Mouse (Mus musculus) cerebellum, adult 2 months (tissue): ENCODE results near the gene Tpra1. TPM values are rescaled to one million over a fixed set of nuclear protein-coding genes. Genes with fewer than 3 reads are reported as not detected.

Experiments used
- DNase-seq, 2 experiments: peaks; one replicate each; pipeline ENCODE4 v3.0.0; 2021
- H3K27ac ChIP-seq: fragments of 200-500 bp; 2 replicates; pipeline ENCODE4 v1.5.1; 2012; ENCODE audit warnings: low read length, control low read depth, inconsistent platforms; ENCODE audit not compliant: insufficient read depth
- H3K27me3 ChIP-seq: fragments of 200-500 bp; 2 replicates; pipeline ENCODE4 v1.6.1; 2012; ENCODE audit warnings: inconsistent platforms, mild to moderate bottlenecking, low read length, moderate library complexity; ENCODE audit not compliant: control insufficient read depth, insufficient read depth
- H3K4me1 ChIP-seq: fragments of 200-500 bp; 2 replicates; pipeline ENCODE4 v1.6.1; 2011; ENCODE audit warnings: low read length; ENCODE audit not compliant: control insufficient read depth, insufficient read depth
- H3K4me3 ChIP-seq: fragments of 200-500 bp; replicated peaks from 2 replicates; pipeline ENCODE3; 2011; ENCODE audit warnings: mild to moderate bottlenecking, low read depth, low read length, control low read depth; ENCODE audit not compliant: insufficient read depth
- CTCF ChIP-seq: fragments of 200-500 bp; IDR thresholded peaks from 2 replicates; pipeline ENCODE4 v1.5.1; 2011; ENCODE audit warnings: low read depth, mild to moderate bottlenecking, control low read depth, low read length, moderate library complexity, borderline replicate concordance; ENCODE audit not compliant: insufficient read depth
- POLR2A ChIP-seq: fragments of 200-500 bp; IDR thresholded peaks from 2 replicates; pipeline ENCODE4 v1.6.1; 2011; ENCODE audit warnings: low read length, control low read depth, borderline replicate concordance; ENCODE audit not compliant: insufficient read depth
- WGBS: fragments of 180-500 bp; shearing (Covaris S2); methylation state at CpG from one replicate; pipeline ENCODE4 v1.1.7; 2018; 5-methylcytosine and 5-hydroxymethylcytosine counted together
- polyA plus RNA-seq: library from polyadenylated mRNA; depleted of rRNA; stranded (reverse); fragments of >200 nt; gene quantifications from 2 replicates; pipeline ENCODE4 v1.2.3, GENCODE M21; 2012

Tpra1 gene
- polyA plus RNA-seq, 1 experiment = 206 TPM

DNA sequence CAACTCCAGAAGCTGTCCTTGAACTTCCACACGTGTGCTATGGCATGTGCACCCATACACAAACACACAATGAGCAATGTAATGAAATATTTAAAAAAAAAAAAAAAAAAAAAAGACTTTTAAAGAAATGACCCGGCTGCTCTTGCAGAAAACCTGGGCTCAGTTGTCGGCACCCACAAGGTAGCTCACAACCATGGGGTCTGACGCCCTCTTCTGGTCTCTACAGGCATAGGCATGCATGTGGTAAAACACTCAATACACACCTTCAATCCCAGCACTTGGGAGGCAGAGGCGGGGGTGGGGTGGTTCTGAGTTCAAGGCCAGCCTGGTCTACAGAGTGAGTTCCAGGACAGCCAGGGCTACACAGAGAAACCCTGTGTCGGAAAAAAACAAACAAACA lies 6.1 kb upstream of the Tpra1 start:
- Histone ChIP-seq H3K4me1 (peaks cover 7% of the 10 kb centered on the region; the same call in 1 of the 2 replicates), H3K27me3 (no peaks in the 10 kb centered on the region), H3K4me3 (no peak overlapping the region), H3K27ac (no peak overlapping the region)
- TF ChIP-seq CTCF (peak; percentile 31; the same call in 1 of the 2 replicates), POLR2A (no peak)
- DNase-seq = no peak
- WGBS = 83% methylated on average over 6 of the region's 6 CpGs

GRCm38 (mm10) chr6:88897246-88897645 lies 4.8 kb upstream of the Tpra1 start:
- TF ChIP-seq POLR2A (no peak), CTCF (no peak)
- H3K4me3 ChIP-seq = no peak overlapping the region
- DNase-seq = no peak
- WGBS = 59% methylated on average over 7 of the region's 7 CpGs
- no peaks in the 10 kb centered on the region for H3K27me3 ChIP-seq
- H3K27ac ChIP-seq = no peak overlapping the region
- peaks cover 12% of the 10 kb centered on the region for H3K4me1 ChIP-seq

DNA sequence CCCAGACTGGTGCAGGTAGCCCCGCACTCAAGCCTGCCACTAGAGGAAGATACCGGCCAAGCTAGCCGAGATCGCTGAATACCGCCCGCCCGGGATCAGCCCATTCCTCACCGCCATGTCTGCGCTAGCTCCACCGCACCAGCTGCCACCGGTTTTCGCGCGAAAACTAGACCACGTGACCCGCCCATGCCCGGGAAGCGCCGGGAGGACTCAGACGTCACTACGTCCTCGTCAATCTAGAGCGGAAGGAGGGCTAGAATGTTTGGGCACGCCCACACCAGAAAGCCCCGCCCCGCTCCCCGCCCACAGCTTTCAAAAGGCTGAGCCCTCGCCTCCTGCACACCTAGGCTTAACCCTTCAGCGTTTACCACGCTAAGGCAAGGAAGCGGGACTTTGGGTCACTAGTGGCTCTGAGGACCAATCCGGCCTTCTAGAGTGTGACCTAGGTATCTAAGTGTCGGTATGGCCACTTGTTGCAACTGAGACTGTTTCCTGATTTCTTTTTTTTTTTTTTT lies 3.5 kb upstream of the Tpra1 start, which contains the start of gene Mcm2:
Gene Mcm2, minus strand, starts transcription at position 247 of the 515 bp plus-strand sequence.
- under 1% methylated on average over 33 of the region's 33 CpGs for WGBS
- H3K27ac ChIP-seq = no peak within 1 kb of the TSS
- no peak for TF ChIP-seq CTCF
- TF ChIP-seq POLR2A = no peak

DNA sequence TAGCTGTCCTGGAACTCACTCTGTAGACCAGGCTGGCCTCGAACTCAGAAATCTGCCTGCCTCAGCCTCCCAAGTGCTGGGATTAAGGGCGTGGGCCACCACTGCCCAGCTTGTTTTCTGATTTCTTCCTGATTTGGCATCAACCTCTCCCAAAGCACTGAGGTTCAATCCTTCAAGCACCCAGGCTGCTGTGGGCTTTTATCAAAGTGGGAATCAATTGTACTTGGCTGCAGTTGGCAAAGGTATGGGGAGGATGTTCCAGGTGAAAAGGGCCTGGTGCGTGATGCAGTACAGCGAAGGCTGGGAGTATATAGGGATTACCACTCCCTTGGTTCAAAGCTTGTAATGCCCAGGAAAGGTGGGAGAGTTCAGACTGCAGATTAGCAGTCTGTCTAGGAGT lies 3.0 kb upstream of the Tpra1 start:
- 65% methylated on average over 4 of the region's 4 CpGs for WGBS
- TF ChIP-seq POLR2A (no peak), CTCF (no peak)
- DNase-seq = no peak
- Histone ChIP-seq H3K4me1 (peaks cover 15% of the 10 kb centered on the region), H3K27me3 (no peaks in the 10 kb centered on the region), H3K4me3 (no peak overlapping the region), H3K27ac (no peak overlapping the region)

More for the DNA sequence above, 3.5 kb upstream of the Tpra1 start, which contains the start of gene Mcm2:
- Histone ChIP-seq H3K4me3 (peak within 1 kb of the TSS; percentile 69), H3K4me1 (peaks cover 11% of the 10 kb centered on the region), H3K27me3 (no peaks in the 10 kb centered on the region)
- DNase-seq = peak; percentile 91 to 93

GRCm38 (mm10) chr6:88899628-88900027 lies 2.4 kb upstream of the Tpra1 start:
- TF ChIP-seq CTCF (no peak), POLR2A (no peak)
- Histone ChIP-seq H3K4me3 (no peak overlapping the region), H3K27ac (no peak overlapping the region), H3K27me3 (no peaks in the 10 kb centered on the region), H3K4me1 (peaks cover 20% of the 10 kb centered on the region)
- no peak for DNase-seq
- WGBS = 94% methylated on average over 2 of the region's 2 CpGs

DNA sequence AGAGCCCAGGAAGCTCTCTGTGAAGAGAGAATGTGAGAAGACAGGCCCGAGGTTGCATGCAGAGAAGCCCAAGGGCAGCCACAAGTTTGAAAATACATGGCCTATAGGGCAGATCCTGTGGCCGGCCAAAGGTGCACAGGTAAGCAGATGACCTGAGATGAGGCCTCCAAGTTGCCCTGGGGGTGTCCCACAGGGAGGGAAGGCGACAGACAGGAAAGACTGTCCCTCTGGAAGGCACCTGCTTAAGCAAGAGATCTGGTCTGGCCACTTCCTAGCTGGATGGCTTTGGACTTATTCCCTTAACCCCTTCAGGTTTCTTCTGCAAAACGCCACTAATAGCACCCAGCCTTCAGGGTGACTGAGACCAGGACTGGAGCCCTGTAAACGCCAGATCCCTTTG lies 580 bp upstream of the Tpra1 start:
- H3K27ac ChIP-seq = peak overlapping the region; percentile 43
- H3K4me1 ChIP-seq = peaks cover 37% of the 10 kb centered on the region
- TF ChIP-seq POLR2A (no peak), CTCF (no peak)
- H3K4me3 ChIP-seq = peak overlapping the region; percentile 87
- WGBS = 2% methylated on average over 5 of the region's 5 CpGs
- DNase-seq = peak in 1 of 2 experiments; percentile 63
- H3K27me3 ChIP-seq = no peaks in the 10 kb centered on the region

- WGBS = 74% methylated on average over 5 of the region's 5 CpGs
- DNase-seq = no peak
- TF ChIP-seq CTCF (no peak), POLR2A (no peak)
- Histone ChIP-seq H3K4me3 (peak overlapping the region; percentile 87), H3K27ac (peak overlapping the region; percentile 88; the same call in 1 of the 2 replicates), H3K4me1 (peaks cover 51% of the 10 kb centered on the region), H3K27me3 (no peaks in the 10 kb centered on the region)
These were observed 1.7 kb downstream of the Tpra1 start for GRCm38 (mm10) chr6:88903708-88904107.

- peaks cover 51% of the 10 kb centered on the region for H3K4me1 ChIP-seq
- TF ChIP-seq CTCF = no peak
- no peak for TF ChIP-seq POLR2A
- H3K27ac ChIP-seq = peak overlapping the region; percentile 88
- H3K27me3 ChIP-seq = no peaks in the 10 kb centered on the region
- 32% methylated on average over 4 of the region's 4 CpGs for WGBS
- peak in 1 of 2 experiments; percentile 80 for DNase-seq
- peak overlapping the region; percentile 87 for H3K4me3 ChIP-seq
These were observed 2.5 kb downstream of the Tpra1 start for GRCm38 (mm10) chr6:88904456-88904974.
